Mouse (Mus musculus): ENCODE measurements around the gene Krtap28-10.

The Krtap28-10 gene

GRCm38 (mm10) chr1:83042380-83042779 lies at the start of gene Krtap28-10:
Krtap28-10 (minus strand) TSS chr1:83042480.
- DNase-seq, result no peak

DNA sequence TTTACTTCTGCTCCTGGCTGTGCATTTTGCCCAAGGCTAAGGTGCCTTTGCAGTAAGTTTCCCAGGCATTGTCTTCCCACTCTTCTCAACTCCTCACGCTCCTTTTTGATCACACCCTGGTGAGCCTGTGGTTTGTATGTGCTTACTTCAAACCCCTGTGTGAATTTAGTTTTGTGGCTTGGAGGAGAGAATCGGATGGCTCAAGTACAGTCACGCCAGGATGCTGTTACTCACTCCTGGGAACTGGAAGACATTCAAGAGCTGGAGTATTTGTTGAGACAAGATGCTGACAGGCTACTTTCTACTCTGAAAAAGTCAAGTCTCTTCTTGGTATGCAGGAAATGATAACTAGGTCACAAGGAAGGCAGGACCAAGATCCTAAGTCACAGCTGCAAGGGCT lies 49.0 kb upstream of the Krtap28-10 start:
- DNase-seq, result no peak

- no peak for DNase-seq
These were observed 42.5 kb upstream of the Krtap28-10 start for GRCm38 (mm10) chr1:83084790-83085189.

- no peak for DNase-seq
These were observed 34.7 kb upstream of the Krtap28-10 start for GRCm38 (mm10) chr1:83077016-83077415.

DNA sequence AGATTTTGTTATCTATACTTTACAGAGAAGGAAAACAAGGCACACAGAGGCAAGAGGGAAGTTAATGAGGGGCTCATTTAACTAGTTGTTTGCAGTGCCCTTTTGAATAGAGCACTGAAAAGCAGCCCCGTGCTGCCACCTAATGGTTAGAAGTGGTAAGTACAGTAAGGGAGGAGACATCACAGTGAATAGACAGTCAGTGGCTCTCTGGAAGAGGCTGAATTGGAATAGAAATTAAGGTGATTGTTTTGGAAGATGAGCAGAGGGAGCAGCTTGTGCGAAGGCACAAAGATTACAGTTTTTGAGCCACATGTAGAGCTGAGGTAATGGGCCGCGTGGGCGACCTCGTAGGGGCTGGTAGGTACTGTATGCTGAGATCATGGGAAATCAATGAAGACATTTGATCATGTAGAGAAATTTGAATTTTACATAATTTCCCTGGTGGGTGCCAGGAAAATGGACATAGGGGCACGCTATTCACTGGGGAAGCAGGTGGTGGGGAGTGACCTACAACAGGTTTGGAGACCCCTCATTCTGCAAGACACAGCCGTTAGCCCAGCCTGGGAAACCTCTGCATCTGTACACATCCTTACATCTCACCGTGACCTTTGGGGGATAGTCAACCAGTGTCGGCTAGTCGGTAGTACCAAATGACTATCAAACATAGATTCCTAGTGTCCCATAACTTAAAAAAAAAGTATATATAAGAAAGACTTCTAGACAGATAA lies 34.1 kb upstream of the Krtap28-10 start:
- DNase-seq, result peak; percentile 32

- no peak for DNase-seq
These were observed 33.4 kb upstream of the Krtap28-10 start for GRCm38 (mm10) chr1:83075526-83076189.

DNA sequence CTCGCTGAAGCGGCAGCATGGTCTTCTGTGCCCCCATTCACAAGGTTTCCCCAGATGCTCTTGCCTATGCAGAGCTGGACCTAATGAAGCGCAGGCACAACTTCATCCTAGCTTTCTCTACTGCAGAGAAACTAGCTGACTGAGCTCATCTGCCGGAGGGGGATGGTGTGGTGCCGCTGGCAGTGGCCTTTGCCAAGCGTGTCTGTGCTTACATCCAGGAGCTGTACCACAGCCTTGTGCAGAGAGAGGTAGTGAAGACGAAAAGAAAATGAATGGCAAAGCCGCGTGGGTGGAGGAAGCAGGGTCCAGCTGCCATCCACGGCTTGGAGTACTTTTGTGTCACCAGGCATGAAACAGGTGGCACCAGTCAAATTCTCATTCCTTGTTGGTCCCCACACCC lies 24.9 kb upstream of the Krtap28-10 start:
- no peak for DNase-seq

DNA sequence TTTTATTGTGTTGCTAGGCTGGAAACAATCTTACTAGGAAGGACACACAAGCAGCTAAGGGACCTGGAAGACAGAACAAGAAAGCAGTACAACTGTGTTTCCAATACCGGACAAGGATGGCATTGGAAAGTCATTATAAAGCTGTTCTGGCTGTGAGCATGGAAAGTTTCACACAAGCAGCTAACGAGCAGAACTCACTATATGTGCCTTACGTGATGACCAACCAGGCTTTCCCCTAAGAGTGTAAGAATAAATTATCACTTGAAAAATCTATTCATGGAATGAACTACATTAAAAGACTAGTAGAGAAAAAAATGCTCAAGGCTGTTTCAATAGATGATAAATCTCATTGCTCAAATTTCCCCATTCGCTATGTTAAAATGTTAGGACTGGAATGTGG lies 24.3 kb upstream of the Krtap28-10 start:
- no peak for DNase-seq

DNA sequence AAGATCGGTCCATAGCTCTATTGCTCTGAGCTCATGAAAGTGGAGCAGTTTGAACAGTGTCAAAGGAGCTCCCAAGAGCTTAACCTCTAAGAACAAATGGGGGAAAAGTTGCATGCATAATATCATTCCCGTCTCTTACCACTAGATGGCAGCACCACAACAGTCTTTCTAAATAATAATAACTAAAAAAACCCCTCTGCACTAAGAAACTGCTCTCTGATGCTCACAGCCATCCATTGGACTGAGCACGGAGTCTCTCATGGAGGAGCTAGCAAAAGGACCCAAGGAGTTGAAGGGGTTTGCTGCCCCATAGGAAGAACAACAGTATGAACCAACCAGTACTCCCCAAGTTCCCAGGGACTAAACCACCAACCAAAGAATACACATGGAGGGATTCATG lies 22.6 kb upstream of the Krtap28-10 start:
- no peak for DNase-seq

DNA sequence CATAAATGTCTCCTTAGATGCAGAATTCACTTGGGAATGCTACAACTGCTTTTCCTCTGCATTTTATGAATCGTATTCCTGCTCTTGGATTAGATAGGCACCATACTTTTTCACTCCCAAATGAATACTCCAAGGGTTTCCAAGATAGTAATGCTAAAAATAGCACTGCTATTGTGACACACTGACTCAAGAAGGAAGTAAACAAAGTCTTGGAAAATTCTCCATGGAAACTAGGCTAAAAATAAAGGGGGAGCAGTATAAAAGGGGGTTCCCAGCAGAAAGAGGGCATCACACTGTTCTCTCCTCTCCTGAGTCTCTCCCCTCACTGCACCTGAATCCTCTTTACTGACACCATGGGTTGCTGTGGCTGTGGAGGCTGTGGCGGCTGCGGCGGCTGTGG lies 18.4 kb upstream of the Krtap28-10 start, which contains the start of gene Krtap28-13:
Gene Krtap28-13 (plus strand): TSS at position 288 of the 400 bp plus-strand sequence.
- no peak for DNase-seq

DNA sequence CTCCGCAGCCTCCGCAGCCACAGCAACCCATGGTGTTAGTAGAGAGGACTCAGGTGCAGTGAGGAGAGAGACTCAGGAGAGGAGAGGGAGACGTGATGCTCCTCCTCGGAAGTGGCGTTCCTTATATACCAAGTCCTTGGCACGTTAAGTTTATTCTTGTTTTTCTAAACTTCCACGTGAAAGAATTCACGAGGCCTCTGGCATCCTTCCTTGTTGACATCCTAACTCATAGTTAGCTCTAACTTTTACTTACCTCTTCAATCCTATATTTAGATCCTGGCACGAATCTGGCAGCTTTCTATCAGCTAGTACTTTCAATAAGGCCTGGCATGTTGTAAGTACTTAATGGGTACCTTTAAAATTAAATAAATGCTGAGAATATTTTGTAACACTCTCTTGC lies 17.0 kb upstream of the Krtap28-10 start, which contains the start of gene A030005K14Rik:
Gene A030005K14Rik (minus strand): TSS at position 101 of the 400 bp plus-strand sequence.
- DNase-seq, result no peak

DNA sequence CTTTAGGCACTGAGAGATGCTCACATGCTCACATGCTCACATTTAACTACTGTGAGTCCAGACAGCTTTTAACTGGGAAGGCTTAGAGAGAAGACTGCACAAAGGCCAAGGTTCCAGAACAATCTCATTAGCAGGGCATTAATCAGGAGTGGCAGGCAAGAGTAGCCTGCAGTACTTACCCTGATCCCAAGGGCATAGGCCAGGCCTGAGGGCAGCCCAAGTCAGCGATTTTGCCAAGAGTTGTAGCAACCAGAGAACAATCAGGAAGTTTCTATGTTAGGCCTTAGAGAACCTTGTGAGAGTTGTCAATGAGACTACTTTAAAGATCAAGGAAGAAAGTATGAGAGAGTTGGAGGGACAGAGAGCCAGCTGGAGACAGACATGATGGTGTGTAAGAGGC lies 16.2 kb upstream of the Krtap28-10 start:
- no peak for DNase-seq

GRCm38 (mm10) chr1:83044882-83045427 lies 2.7 kb upstream of the Krtap28-10 start, which contains the start of gene Gm47969:
Gm47969 (plus strand) TSS chr1:83044932.
- no peak for DNase-seq

DNA sequence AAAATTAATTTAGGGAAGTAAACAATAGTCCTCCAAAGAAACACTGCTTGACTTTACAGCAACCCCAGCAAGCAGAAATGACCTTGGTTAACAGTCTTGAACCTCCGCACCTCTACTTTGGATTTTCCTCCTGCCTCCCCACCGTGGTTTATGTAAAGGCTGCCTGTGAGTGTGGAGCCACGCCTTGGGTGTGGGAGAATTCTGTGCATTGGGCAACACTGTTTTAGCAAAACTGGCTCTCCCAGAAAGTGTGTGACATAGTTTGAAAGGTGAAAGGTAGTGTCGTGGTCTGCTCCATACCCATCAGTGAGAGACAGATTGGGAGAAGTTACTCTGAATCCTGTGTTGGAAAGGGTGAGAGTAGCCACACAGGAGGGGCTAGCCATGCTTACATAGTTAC lies 3.2 kb downstream of the Krtap28-10 start:
- DNase-seq, result no peak

DNA sequence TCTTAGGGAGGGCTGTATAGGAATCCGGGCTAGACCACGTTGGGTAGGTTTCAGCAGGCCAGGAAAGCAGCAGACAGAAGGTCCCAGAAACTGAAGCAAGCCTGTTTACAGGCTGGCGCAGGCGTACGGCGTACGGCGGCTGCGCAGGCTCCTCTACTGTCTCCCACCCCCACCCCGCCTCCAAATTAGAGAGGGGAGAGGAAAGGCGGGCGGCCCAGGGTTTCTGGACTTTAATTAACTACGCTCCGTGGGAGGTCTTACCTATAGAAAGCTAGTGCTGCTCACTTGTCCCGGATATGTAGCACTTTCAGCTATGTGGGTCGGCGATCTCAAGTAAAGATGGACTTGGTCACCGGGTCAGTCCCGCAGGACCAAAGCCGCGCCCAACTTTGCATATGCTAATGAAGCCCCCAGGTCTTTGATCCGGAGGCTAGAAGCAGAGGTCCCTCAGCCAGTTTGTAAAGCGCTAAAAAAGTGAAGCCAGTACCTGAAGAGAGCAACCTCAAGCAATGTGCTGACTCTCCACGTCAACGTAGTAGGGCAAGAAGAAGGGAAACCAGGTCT lies 4.1 kb downstream of the Krtap28-10 start, which contains the start of gene Slc19a3:
Gene Slc19a3 (minus strand): TSS at position 340 of the 564 bp plus-strand sequence.
- DNase-seq, result peak; percentile 52

DNA sequence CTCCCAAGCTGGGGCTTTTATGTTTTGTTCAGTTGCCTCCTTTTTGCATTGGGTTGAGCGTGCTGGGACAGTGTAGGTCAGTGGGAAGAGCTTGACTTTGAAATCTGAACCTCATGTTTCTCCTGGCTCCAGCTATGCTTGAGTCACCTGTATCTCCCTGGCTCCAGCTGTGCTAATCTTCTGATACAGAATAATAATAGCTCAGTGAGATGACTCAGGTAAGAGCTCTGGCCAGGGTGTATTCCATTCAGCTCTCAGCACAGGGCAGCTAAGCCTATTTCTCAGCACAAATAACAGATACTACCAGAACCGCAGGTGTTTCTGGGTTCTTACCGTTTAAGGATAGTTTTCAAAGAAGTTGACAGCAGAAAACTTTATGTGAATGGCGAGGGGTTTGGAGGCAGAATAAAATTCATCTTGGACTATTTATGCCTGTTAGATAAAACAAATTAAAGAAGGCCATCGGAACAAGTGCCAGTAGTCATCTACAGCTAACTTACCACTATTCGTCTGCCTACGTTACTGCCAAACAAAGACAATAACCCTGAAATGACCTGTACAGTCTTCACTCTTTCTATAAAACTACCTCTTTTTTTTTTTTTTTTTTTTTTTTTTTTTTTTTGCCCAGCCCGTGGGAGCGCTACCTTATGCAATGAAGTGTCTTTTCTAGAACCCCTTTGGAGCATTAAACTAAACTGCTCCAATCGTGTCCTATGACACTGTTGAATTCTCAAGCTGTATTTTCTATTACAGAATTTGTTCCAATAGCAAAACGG lies 5.2 kb downstream of the Krtap28-10 start:
- no peak for DNase-seq

DNA sequence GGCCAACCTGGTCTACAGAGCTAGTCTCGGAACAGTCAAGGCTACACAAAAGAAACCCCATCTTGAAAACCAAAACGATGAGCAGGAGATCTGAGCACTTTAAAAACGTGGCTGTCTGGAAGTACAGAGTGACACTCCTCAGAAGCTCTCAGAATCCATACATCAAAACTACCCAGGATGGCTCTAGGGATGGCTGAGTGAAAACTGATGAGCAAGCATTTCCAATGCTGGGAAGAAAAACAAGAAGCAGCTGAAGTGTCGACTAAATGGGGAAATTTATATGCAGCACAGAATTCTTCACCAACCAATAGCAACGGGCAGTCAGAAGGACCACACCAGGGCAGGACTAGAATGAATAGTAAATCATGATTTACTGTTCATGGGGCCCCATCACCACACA lies 7.8 kb downstream of the Krtap28-10 start:
- DNase-seq, result no peak

- DNase-seq, result no peak
These were observed 9.8 kb downstream of the Krtap28-10 start for GRCm38 (mm10) chr1:83032508-83032907.

DNA sequence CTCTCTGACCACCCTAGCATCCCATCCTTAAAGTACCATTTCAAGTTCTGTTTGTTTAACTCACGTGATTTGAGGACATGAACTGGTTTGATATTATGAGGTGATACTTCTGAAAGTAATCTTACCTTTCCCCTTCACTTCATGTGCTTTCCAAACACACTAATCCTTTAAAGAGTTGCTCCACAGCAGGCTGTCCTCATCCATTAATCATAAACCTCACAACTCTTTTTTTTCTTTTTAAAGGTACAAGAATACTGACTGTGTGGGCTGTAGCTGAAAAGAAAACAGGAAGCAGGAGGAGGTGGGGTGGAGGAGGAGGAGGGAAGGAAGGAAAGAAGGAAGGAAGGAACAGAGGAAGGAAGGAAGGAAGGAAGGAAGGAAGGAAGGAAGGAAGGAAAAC lies 10.3 kb downstream of the Krtap28-10 start:
- no peak for DNase-seq

DNA sequence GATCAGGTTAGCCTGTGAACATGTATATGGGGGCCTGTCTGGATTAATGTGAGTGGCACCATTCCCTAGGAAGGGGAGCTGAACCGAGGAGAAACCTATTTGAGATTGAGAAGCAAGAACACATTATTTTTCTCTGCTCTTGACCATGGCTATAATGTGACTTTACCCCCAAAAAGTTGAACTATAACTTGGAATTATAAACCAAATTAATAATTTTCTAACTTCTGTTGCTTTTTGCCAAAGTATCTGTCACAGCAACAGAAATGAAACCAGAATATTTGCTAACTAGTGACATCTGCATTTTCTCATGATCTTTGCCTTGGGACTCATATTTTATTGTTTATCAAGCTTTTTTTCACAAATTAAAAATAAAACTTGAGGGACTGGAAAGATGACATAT lies 25.7 kb downstream of the Krtap28-10 start:
- DNase-seq, result no peak

- DNase-seq, result no peak
These were observed 26.9 kb downstream of the Krtap28-10 start for GRCm38 (mm10) chr1:83015329-83015879.

DNA sequence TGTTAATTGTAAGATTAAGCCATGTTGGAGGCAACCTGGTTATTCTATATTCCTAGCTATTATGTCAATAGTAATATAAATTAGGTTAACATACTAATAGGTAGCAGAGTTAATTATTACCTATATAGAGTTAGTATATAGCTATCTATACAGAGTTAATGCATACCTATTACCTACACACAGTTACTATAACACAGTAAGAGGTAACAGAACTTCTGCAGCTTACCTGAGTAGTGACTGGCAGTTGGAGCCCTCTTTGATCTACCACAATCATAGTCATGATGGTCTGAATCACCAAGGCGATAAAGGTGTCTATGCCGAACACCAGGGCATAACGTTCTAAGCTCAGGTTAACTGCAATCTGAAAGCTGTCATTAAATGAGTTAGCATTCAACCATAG lies 27.8 kb downstream of the Krtap28-10 start:
- no peak for DNase-seq
